Mouse (Mus musculus): ENCODE measurements at regions not wholly inside any gene's neighbourhood (a gene's known extent, or its start where the extent isn't known, plus 50 kb on each side); places are given as distances from the start of the nearest gene placed in this dataset.

- no peak for TF ChIP-seq POLR2AphosphoS2 (IDR thresholded peaks at IDR 0.05; ENCODE audit: low read depth, low read length)
- TF ChIP-seq CTCF (conservative IDR thresholded peaks at IDR 0.05 in 1 of 2, IDR thresholded peaks at IDR 0.05 in 1 of 2; ENCODE audit: low read depth in 2 of 2, low read length in 2 of 2), result no peak
- no peak for TF ChIP-seq USF2 (conservative IDR thresholded peaks at IDR 0.05; ENCODE audit: low read depth, low read length)
- no peak for TF ChIP-seq JUND (conservative IDR thresholded peaks at IDR 0.05; ENCODE audit: low read depth, low read length)
- no peak for TF ChIP-seq POLR2A (IDR thresholded peaks at IDR 0.05; ENCODE audit: low read depth, low read length)
- no peak for TF ChIP-seq MAZ (IDR thresholded peaks at IDR 0.05; ENCODE audit: low read depth, low read length)
- no peak for TF ChIP-seq HCFC1 (IDR thresholded peaks at IDR 0.05; ENCODE audit: low read depth, low read length)
Measured at GRCm38 (mm10) chrX:159140554-159140953, 69.6 kb upstream of the Rps6ka3 start.

Data from CH12.LX (cell line).